Mouse (Mus musculus) forebrain, embryonic 13.5 days (tissue): ENCODE results near the gene Rgs9. TPM values are rescaled to one million over a fixed set of nuclear protein-coding genes. Genes with fewer than 3 reads are reported as not detected.

Experiments used
- ATAC-seq: fragments of 200-750 bp; cut with Nextera tagmentation; 2 replicates; pipeline ENCODE4 v1.8.0; 2017
- H3K27ac ChIP-seq: fragments of 300-500 bp; sonication (generic); 2 replicates; pipeline ENCODE4 v1.5.1; 2015; ENCODE audit warnings: inconsistent platforms, mild to moderate bottlenecking, moderate library complexity
- H3K27me3 ChIP-seq: fragments of 300-500 bp; sonication (generic); 2 replicates; pipeline ENCODE4 v1.6.1; 2015; ENCODE audit warnings: mild to moderate bottlenecking, inconsistent platforms
- H3K36me3 ChIP-seq: fragments of 300-500 bp; sonication (generic); 2 replicates; pipeline ENCODE4 v1.6.1; 2015; ENCODE audit warnings: mild to moderate bottlenecking, inconsistent platforms; ENCODE audit not compliant: poor library complexity, severe bottlenecking
- H3K4me1 ChIP-seq: fragments of 300-500 bp; sonication (generic); 2 replicates; pipeline ENCODE4 v1.6.1; 2015; ENCODE audit warnings: inconsistent platforms
- H3K4me2 ChIP-seq: fragments of 300-500 bp; sonication (generic); 2 replicates; pipeline ENCODE4 v1.6.1; 2015; ENCODE audit warnings: inconsistent platforms, mild to moderate bottlenecking, moderate library complexity
- H3K4me3 ChIP-seq: fragments of 300-500 bp; sonication (generic); 2 replicates; pipeline ENCODE4 v1.5.1; 2015; ENCODE audit warnings: mild to moderate bottlenecking, inconsistent platforms
- H3K9ac ChIP-seq: fragments of 300-500 bp; sonication (generic); 2 replicates; pipeline ENCODE4 v1.6.1; 2015; ENCODE audit warnings: mild to moderate bottlenecking, inconsistent platforms
- H3K9me3 ChIP-seq: fragments of 300-500 bp; sonication (generic); replicated peaks from 2 replicates; pipeline ENCODE4 v1.6.1; 2016; ENCODE audit warnings: inconsistent platforms
- WGBS: fragments of 180-500 bp; shearing (Covaris S2); methylation state at CpG from one replicate; pipeline ENCODE4 v1.1.7; 2015; 5-methylcytosine and 5-hydroxymethylcytosine counted together
- polyA plus RNA-seq: library from polyadenylated mRNA; unstranded; fragments of >200 nt; fragmentation: Nextera tagmentation; extraction: Ambion mirVana; gene quantifications from 2 replicates; pipeline ENCODE4 v1.2.1, GENCODE M21; 2015

The Rgs9 gene
- polyA plus RNA-seq, 1 experiment from 2014 or later = 3.0 TPM

DNA sequence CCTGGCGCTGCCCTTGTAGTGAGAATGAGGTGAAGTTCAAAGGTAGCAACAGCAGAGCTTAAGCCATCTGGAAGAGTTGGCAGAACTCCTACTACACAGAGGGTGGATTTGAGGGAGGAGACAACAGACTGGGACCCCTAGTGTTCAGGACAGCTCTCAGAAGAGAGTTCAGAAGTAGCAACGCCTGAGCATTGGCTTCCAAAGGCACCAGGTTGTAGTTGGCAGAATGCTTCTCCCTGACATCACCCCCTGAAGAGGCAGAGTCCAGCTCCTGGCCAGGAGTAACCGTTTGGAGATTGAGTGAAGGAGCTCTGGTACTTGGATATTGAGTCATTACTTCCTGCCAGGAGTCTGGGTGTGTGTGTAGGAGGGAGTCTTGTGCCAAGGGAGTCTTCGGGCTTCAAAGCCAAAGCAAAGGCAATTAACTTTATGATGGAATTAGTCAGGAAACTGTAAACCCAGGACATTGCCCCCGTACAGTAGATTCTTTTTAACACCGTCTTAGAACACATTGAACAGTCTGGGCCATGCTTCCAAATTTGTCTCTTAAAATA lies 110.2 kb downstream of the Rgs9 start:
- H3K4me2 ChIP-seq = no peak overlapping the region
- no peaks in the 10 kb centered on the region for H3K9me3 ChIP-seq
- no peaks in the 10 kb centered on the region for H3K4me1 ChIP-seq
- no peak overlapping the region for H3K9ac ChIP-seq
- no peak for ATAC-seq
- H3K36me3 ChIP-seq = no peaks in the 10 kb centered on the region
- 85% methylated on average over 6 of the region's 6 CpGs for WGBS
- no peaks in the 10 kb centered on the region for H3K27me3 ChIP-seq
- no peak overlapping the region for H3K27ac ChIP-seq
- H3K4me3 ChIP-seq = no peak overlapping the region

DNA sequence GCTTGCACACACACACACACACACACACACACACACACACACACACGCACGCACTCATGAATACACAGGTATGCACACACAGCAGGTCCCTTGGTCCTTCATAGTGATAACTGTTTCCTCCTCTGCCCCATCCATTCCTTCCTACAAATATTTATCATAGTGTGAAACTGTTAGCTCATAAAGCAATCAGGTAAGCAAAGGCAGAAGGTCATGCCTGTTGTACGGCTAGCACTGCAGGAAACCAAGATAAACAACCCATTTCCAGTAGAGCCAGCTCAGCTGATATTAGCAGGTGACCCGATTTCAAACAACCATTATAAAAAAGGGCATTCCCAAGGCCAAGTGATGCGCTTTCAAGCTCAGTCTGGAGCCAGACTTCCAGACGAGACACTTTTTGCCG lies 116.8 kb downstream of the Rgs9 start:
- WGBS = 78% methylated on average over 7 of the region's 7 CpGs
- H3K9ac ChIP-seq = no peak overlapping the region
- H3K27me3 ChIP-seq = no peaks in the 10 kb centered on the region
- no peak overlapping the region for H3K4me2 ChIP-seq
- no peaks in the 10 kb centered on the region for H3K36me3 ChIP-seq
- no peak overlapping the region for H3K27ac ChIP-seq
- ATAC-seq = no peak
- no peaks in the 10 kb centered on the region for H3K9me3 ChIP-seq
- H3K4me3 ChIP-seq = no peak overlapping the region
- H3K4me1 ChIP-seq = no peaks in the 10 kb centered on the region

DNA sequence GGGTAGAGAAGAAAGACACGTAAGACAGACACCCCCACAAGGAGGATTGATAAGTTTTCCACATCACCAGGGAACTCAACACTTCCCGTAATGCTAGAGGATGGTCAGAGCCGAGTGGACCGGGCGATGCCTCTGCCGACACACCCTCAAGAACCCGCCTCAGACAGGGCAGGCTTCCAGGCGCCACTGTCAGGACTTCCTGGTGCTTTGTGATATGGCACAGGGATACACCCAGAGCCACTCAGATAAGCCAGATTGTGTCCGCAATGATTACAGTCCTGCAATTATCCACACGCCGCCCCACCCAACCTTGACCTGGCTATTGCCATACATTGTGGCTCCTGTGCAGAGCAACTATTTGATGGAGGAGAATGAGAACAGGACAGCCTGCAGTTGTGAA lies 117.6 kb downstream of the Rgs9 start:
- Histone ChIP-seq H3K9me3 (no peaks in the 10 kb centered on the region), H3K4me2 (no peak overlapping the region), H3K27ac (no peak overlapping the region), H3K27me3 (no peaks in the 10 kb centered on the region), H3K9ac (no peak overlapping the region), H3K36me3 (no peaks in the 10 kb centered on the region), H3K4me1 (no peaks in the 10 kb centered on the region), H3K4me3 (no peak overlapping the region)
- ATAC-seq = no peak
- WGBS = 91% methylated on average over 11 of the region's 11 CpGs

DNA sequence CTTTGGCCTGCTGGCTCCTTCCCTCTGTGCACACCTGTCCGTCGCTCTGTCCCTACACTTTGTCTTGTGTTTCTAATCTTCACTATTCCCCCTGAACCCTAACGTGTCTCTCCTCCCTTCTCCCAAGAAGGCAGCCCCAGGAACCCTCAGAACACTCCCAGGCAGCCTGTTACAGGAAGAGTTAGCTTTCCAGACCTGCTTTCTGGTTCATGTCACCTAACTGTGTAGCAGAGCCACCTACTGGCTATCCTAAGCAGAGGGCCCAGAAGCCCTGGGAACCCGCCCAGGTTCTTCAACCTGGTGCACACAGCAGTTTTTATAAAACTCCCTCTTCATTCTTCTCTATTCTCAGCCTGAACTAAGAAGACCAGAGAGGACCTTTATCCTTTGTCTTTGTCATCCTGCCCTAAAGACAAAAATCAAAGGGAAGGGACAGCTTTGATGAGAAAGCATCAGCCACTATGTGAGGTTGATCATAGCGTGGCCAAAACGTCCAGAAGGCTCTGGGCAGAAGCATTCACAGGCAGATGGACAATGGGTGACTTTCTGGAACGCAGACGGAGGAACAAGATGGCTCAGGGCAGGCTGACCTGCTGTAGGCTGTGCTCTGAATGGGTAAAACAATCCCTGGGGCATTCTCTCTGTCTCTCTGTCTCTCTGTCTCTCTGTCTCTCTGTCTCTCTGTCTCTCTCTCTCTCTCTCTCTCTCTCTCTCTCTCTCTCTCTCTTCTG lies 119.0 kb downstream of the Rgs9 start:
- Histone ChIP-seq H3K4me2 (no peak overlapping the region), H3K27me3 (no peaks in the 10 kb centered on the region), H3K4me1 (no peaks in the 10 kb centered on the region), H3K9ac (no peak overlapping the region), H3K9me3 (no peaks in the 10 kb centered on the region), H3K27ac (no peak overlapping the region), H3K4me3 (no peak overlapping the region), H3K36me3 (no peaks in the 10 kb centered on the region)
- ATAC-seq = no peak
- 49% methylated on average over 8 of the region's 8 CpGs for WGBS

DNA sequence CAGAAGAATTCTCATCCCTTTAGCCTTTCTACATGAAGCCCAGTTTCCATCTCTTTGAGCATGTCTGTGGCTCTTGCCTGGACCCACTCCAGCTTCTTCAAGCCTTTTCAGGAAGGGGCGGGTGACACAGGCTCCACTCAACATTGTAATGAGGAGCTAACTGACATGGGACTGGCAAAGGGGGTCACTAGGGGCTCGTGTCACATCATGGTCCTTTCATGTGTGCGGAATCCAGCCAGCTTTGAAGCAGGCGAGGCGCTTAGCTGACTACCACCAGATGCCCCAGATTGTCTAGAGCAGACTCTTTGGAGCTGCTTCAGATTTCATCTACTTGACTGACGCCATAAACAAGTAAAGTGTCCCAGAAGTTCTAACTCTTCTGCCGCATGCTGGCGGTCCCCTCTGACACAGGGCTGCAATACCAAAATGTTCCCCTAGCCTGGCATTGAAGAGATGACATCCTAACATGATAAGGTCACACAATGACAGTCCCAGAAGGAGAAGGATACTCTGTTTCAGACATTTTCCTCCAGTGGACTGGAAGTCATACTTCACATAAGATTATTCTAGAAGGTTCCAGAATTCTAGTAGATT lies 122.5 kb downstream of the Rgs9 start:
- Histone ChIP-seq H3K27me3 (no peaks in the 10 kb centered on the region), H3K27ac (no peak overlapping the region), H3K4me3 (no peak overlapping the region), H3K36me3 (no peaks in the 10 kb centered on the region), H3K9ac (no peak overlapping the region), H3K4me1 (no peaks in the 10 kb centered on the region), H3K9me3 (0 out of 2 replicates have a peak, but pooled peaks cover 3% of the 10 kb centered on the region), H3K4me2 (no peak overlapping the region)
- ATAC-seq = no peak
- 88% methylated on average over 8 of the region's 8 CpGs for WGBS

Other genes with a start within 250 kb of the Rgs9 start
- gene E030025P04Rik, start 153.8 kb downstream of the Rgs9 start, polyA plus RNA-seq = not detected in 2 replicates
- 16.3 and 16.8 TPM in 2 replicates for gene Gna13, start 64.7 kb upstream of the Rgs9 start, polyA plus RNA-seq
- not detected in 2 replicates for gene 9930022D16Rik, start 115.8 kb upstream of the Rgs9 start, polyA plus RNA-seq
- 57.6 and 58.4 TPM in 2 replicates for gene Amz2, start 127.8 kb upstream of the Rgs9 start, polyA plus RNA-seq
- 3.4 and 5.4 TPM in 2 replicates for gene Arsg, start 175.2 kb upstream of the Rgs9 start, polyA plus RNA-seq
- gene Slc16a6, start 175.5 kb upstream of the Rgs9 start, polyA plus RNA-seq = 3.6 and 5.0 TPM in 2 replicates